Mouse (Mus musculus) cerebellum, adult 2 months (tissue): ENCODE results near the gene Ugt1a8.

ENCODE experiments used
- CTCF ChIP-seq: fragments of 200-500 bp; IDR thresholded peaks from 2 replicates; pipeline ENCODE4 v1.5.1; 2011; ENCODE audit warnings: low read depth, mild to moderate bottlenecking, control low read depth, low read length, moderate library complexity, borderline replicate concordance; ENCODE audit not compliant: insufficient read depth
- POLR2A ChIP-seq: fragments of 200-500 bp; IDR thresholded peaks from 2 replicates; pipeline ENCODE4 v1.6.1; 2011; ENCODE audit warnings: low read length, control low read depth, borderline replicate concordance; ENCODE audit not compliant: insufficient read depth

DNA sequence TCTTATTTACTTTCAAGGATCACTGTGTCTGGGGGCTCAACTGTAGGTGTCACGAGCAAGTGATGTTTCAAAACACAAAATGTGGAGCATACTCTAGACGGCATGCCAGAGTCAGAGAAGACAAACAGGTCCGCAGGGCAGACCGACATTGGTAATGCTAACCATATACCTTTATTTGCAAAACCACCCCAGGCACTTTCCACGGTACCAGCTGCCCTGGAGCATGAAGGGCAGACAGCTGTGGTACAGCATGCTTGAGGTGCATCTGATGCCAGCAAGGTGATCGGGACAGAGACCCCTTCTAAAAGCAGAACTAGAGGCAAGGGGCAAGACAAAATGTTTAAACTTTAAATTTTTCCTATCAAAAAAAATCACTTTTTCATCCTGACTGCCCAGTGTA is 175.3 kb downstream of the Ugt1a8 start:
- TF ChIP-seq CTCF (no peak), POLR2A (no peak)
